Mouse (Mus musculus) bone marrow macrophage, adult 2 months (primary cell): ENCODE results near the gene Cym. TPM values are rescaled to one million over a fixed set of nuclear protein-coding genes. Genes with fewer than 3 reads are reported as not detected.
A peak's percentile ranks its signal among the peaks of the same experiment; 100 is the strongest.

Source experiments
- H3K27ac ChIP-seq: 2 replicates; pipeline ENCODE4 v1.5.1; 2012; ENCODE audit warnings: low read depth, low read length; ENCODE audit not compliant: insufficient read depth
- H3K4me1 ChIP-seq: 2 replicates; pipeline ENCODE4 v1.6.1; 2012; ENCODE audit warnings: low read length; ENCODE audit not compliant: control insufficient read depth, insufficient read depth
- H3K4me3 ChIP-seq: 2 replicates; pipeline ENCODE4 v1.5.1; 2012; ENCODE audit warnings: mild to moderate bottlenecking, low read length, moderate library complexity; ENCODE audit not compliant: insufficient read depth
- CTCF ChIP-seq: IDR thresholded peaks from 2 replicates; pipeline ENCODE4 v1.5.1; 2012; ENCODE audit warnings: low read depth, mild to moderate bottlenecking, low read length, moderate library complexity
- POLR2A ChIP-seq: IDR thresholded peaks from 2 replicates; pipeline ENCODE4 v1.6.1; 2012; ENCODE audit warnings: mild to moderate bottlenecking, low read depth, low read length, borderline replicate concordance
- polyA plus RNA-seq: library from polyadenylated mRNA; stranded (reverse); fragments of >200 nt; gene quantifications from 2 replicates; pipeline ENCODE4 v1.2.4, GENCODE M21; 2012; ENCODE audit not compliant: missing spikeins, insufficient read depth, insufficient read length

Cym gene
- polyA plus RNA-seq, 1 experiment = not detected

DNA sequence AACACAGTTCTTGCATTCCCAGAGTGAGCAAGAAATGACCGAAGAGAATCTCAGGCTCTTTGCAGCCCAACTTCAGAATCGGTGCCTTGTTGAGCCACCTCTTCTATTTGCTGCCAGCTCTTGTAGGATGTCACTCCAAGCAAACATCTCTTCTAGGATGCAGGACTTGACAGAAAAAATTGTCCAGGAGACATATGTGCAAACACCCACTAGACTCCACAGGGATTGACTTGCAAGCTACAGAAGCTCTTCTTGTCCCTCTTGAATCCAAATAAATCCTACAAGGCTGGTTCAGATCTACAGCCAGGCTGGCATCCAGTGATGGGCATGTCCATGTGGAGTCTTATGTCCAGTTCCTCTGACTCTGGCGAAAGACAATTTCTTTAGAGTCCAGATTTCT is 17.1 kb downstream of the Cym start:
- no peak for TF ChIP-seq CTCF
- H3K4me1 ChIP-seq = no peaks in the 10 kb centered on the region
- H3K4me3 ChIP-seq = no peak overlapping the region
- no peak overlapping the region for H3K27ac ChIP-seq

DNA sequence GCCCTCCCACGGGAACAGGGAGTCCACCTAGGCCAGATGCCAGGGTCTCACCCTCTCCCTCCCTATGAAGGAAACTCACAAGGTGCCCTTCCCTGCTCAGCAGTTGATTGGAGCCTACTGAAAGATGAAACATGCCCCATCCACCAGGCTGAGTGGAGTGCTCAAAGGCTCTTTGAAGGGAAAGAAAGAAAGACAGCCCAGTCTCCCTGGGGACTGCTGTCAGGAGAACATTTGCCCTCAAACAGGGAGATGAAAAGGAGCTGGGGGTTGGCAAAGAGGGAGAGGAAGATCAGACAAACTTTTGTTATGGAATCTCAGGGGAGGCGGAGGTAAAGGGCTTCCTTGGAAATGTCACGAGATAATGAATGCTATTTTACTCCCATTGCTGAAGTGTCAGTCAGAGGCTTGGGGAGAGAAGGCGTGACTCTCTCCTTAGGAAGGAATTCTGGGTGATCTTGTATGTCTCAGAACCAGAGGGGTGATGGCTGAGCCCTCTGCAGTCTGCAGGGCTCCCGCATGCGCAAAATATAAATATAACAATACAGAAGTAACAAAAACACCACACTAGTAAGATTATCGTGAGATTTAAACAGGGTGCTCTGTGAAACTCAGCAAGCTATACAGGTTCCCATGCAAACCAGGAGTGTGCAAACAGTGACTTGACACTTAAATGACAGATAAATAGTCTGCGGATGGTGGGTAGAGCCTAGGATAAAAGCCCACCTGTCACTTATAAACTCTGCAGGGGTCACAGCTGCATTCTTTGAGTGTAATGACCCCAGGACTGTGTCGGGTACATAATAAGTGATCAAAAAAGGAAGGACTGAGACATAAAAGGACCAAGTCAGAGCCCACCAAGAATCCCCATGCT is 20.0 kb downstream of the Cym start:
- no peak for TF ChIP-seq POLR2A
- TF ChIP-seq CTCF = no peak
- Histone ChIP-seq H3K4me1 (no peaks in the 10 kb centered on the region), H3K4me3 (no peak overlapping the region), H3K27ac (no peak overlapping the region)

DNA sequence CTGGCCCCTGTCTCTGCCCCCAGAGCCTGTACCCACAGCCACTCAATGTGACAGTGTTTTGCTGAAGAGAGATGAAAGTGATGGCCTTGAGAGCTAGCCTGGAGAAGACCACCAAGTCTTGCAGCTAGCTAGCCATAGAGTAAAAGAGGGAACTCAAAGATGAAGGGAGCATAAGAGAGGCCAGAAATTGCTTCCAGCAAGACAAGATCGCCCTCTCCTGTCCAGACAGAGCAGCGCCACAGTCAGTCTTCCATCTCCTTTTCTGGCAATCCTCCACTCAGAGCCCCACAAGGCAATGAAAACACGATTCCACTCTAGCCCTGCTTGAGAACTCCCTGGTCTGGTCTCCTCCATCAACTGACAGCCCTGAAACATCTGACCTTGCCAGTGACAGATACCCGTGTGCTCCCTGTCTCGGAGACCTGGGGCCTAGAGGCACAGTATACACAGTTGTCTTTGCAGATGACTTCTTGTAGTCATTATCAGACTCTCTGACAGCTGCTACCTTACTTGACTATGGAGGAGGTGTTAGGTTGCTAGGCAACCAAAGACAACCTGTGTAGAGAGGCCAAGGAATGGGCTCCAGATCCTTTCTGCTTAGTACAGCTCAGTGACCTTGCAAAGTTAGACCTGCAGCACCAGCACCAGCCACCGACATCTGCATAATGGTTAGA is 33.2 kb downstream of the Cym start:
- Histone ChIP-seq H3K4me3 (no peak overlapping the region), H3K27ac (no peak overlapping the region)
- TF ChIP-seq POLR2A = no peak
- TF ChIP-seq CTCF = peak; percentile 27; the same call in 1 of the 2 replicates

GRCm38 (mm10) chr3:107187022-107187421 is 34.5 kb downstream of the Cym start:
- no peaks in the 10 kb centered on the region for H3K4me1 ChIP-seq
- TF ChIP-seq CTCF (no peak), POLR2A (no peak)
- no peak overlapping the region for H3K27ac ChIP-seq
- H3K4me3 ChIP-seq = no peak overlapping the region

More for the DNA sequence above, 33.2 kb downstream of the Cym start:
- H3K4me1 ChIP-seq = no peaks in the 10 kb centered on the region

DNA sequence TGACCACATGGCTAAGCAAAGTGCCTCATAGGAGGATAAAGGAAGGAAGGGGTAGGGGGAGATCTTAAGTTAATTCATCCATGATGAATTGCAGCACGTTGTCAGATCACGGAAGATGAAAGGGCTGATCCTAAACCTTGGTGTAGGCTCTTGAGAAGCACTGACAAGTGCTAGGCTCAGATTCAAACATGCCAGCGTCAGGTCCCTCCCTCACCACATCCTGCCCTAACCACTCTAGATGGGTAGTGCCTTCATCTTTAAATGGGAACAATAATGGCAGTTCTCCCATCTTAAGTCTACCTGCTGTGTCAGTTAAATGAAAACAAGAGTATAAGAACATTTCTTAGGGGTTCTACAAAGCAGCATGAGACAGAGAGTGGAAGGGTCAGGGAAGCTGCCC is 35.9 kb downstream of the Cym start:
- Histone ChIP-seq H3K4me3 (no peak overlapping the region), H3K27ac (no peak overlapping the region), H3K4me1 (no peaks in the 10 kb centered on the region)
- no peak for TF ChIP-seq POLR2A
- TF ChIP-seq CTCF = no peak

GRCm38 (mm10) chr3:107183178-107183577 is 38.4 kb downstream of the Cym start:
- no peak overlapping the region for H3K4me3 ChIP-seq
- TF ChIP-seq POLR2A (no peak), CTCF (no peak)
- H3K27ac ChIP-seq = no peak overlapping the region
- no peaks in the 10 kb centered on the region for H3K4me1 ChIP-seq

DNA sequence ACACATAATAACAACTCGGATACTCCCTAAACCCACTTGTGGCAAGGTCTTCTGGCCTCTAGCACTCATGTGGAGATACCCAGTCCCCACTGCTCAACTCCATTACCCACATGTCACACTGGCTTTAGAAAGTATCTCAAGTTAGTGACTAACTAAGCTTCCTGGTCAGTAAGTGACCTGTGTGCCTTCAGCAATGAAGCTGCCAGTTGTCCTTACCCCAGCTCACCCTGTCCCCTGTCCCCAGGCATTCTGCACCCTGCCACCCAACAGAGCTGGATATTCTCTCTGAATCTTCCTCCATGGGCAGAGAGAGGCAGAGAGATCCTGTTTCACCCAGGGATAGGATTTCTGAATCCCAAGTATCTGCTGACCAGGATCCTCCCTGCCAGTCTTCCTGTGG is 38.8 kb downstream of the Cym start, which contains the start of gene Kcna10:
Kcna10 (plus strand) TSS at position 301 of the 400 bp plus-strand sequence.
- no peak within 1 kb of the TSS for H3K4me3 ChIP-seq
- no peak within 1 kb of the TSS for H3K27ac ChIP-seq
- H3K4me1 ChIP-seq = no peaks in the 10 kb centered on the region
- no peak for TF ChIP-seq POLR2A
- TF ChIP-seq CTCF = no peak

DNA sequence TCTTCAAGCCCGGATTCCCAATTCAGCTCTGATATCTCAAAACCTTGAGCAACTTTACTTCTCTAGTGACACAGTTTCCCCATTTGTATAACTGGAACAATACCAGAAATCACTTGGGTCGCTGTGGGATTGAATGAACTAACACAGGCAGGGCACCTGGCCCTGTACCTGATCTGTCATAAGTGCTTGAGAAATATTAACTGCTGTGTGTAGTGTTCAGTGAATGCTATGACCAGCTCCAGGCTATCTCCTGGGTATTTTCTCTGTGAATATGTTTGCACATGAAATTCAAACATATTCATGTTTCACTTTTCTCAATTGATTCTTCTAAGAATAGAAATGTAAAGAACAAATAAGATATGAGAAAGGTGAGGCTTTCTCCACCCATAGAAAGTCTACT is 40.7 kb downstream of the Cym start:
- no peaks in the 10 kb centered on the region for H3K4me1 ChIP-seq
- TF ChIP-seq POLR2A = no peak
- TF ChIP-seq CTCF = no peak
- no peak overlapping the region for H3K4me3 ChIP-seq
- H3K27ac ChIP-seq = no peak overlapping the region

DNA sequence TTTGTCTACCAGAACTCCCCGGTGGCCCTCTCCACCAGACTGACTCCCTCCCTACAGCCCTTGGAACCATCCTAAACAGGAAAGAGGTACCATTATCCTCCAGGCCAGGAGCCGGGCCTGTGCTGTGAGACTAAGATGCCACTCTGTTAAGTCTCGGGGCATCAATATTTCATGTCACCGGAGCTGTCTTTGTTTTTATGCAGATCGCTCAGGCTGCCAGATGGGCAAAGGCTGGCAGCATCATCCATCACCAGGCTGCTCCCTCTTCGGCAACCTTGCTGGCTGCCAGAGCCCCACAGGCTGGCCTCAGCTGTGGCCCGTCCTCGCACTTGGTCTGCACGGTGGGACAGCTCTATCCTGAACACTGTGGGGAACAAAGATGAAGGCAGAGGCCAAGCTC is 45.0 kb downstream of the Cym start:
- no peak for TF ChIP-seq CTCF
- no peak for TF ChIP-seq POLR2A
- H3K27ac ChIP-seq = no peak overlapping the region
- H3K4me3 ChIP-seq = no peak overlapping the region
- H3K4me1 ChIP-seq = no peaks in the 10 kb centered on the region

DNA sequence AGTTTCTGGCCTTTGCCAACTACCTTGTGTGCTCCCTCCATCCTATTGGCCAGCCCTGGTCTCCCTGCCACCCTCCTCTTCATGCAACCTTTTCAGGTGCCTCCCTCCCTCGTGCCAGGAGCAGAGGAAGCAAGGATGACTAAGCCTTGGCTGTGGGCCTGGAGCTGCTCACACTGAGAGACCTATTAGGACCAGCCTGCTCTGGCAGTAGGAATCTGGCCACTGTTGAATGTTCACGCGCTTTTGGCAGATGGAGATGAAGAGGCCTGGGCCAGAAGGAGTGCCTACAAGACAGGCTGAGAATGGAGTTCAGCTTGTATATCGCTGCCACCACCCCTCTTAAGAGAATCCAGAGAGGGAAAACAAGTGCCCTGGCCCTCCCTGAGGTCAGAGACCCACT is 46.0 kb downstream of the Cym start:
- Histone ChIP-seq H3K4me1 (no peaks in the 10 kb centered on the region), H3K27ac (no peak overlapping the region), H3K4me3 (no peak overlapping the region)
- TF ChIP-seq CTCF (no peak), POLR2A (no peak)
